24 mouse cellular contexts compared by ENCODE assay signal in the genomic region with DNA sequence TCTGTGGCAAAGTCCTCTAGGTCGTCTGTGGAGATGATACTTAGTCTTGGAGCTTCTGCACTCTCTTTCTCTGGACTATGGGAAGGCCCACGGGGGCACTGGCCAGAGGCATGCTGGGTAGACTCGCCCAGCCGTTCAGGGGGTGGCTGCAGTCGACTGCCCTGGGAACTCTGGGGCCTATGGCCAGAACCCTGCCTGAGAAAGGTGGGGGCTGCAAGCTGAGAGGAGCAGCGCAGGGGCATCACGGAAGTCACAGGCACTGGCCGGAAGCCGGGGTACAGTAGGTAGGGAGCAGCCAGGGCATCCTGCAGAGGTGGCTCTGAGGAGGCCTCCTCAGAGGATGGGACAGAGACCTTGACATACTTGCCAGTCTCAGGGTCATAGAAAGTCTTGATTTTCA. TPM values are rescaled to one million over a fixed set of nuclear protein-coding genes. Genes with fewer than 3 reads are reported as not detected.
"Had no signal": no experiment of that assay in that cellular context is flagged by ENCODE, and none has a peak within 500 bp of the region (broad histone marks: within the 10 kb centered on the region; RNA-seq: fewer than 3 reads in every experiment).

No protein-coding gene starts in this region.

- H3K9ac ChIP-seq: heart, embryonic 12.5 days; hindbrain, embryonic 13.5 days; hindbrain, embryonic 15.5 days; limb, embryonic 12.5 days; liver, embryonic 13.5 days; liver, embryonic 15.5 days; liver, postnatal 0 days had no signal

- H3K4me1 ChIP-seq: heart, embryonic 12.5 days; hindbrain, embryonic 13.5 days; hindbrain, embryonic 15.5 days; limb, embryonic 12.5 days; liver, embryonic 13.5 days; liver, embryonic 15.5 days had no signal

- ATAC-seq: hindbrain, postnatal 0 days; intestine, embryonic 16.5 days; liver, postnatal 0 days had no signal

- H3K9me3 ChIP-seq: heart, embryonic 10.5 days; heart, embryonic 12.5 days; hindbrain, embryonic 13.5 days; hindbrain, embryonic 15.5 days; limb, embryonic 10.5 days; limb, embryonic 12.5 days; liver, embryonic 13.5 days; liver, embryonic 15.5 days had no signal

- H3K4me2 ChIP-seq: heart, embryonic 12.5 days; hindbrain, embryonic 13.5 days; hindbrain, embryonic 15.5 days; limb, embryonic 12.5 days; liver, embryonic 11.5 days; liver, embryonic 13.5 days; liver, embryonic 15.5 days had no signal

- H3K27ac ChIP-seq: hindbrain, embryonic 13.5 days; hindbrain, embryonic 15.5 days; hindbrain, postnatal 0 days; layer of hippocampus, adult 2 months; left cerebral cortex, adult 2 months; limb, embryonic 10.5 days; limb, embryonic 12.5 days; liver, embryonic 13.5 days; liver, embryonic 15.5 days had no signal

- H3K4me3 ChIP-seq: heart, embryonic 10.5 days; heart, embryonic 12.5 days; hindbrain, embryonic 13.5 days; hindbrain, embryonic 15.5 days; layer of hippocampus, adult 2 months; left cerebral cortex, adult 2 months; limb, embryonic 10.5 days; limb, embryonic 12.5 days; liver, embryonic 13.5 days; liver, embryonic 15.5 days had no signal

- DNase-seq: gastrocnemius, postnatal 14 days; gastrocnemius, postnatal 36 days; heart, adult 18-20 months; heart, postnatal 10 days; kidney, adult 18-20 months; kidney, adult 8-10 months; kidney, postnatal 25 days; kidney, postnatal 4 days; liver; liver, embryonic 13.5 days; liver, postnatal 0 days had no signal

- H3K27me3 ChIP-seq: hindbrain, embryonic 15.5 days had no signal

- H3K36me3 ChIP-seq: hindbrain, embryonic 13.5 days; hindbrain, embryonic 15.5 days; limb, embryonic 10.5 days; limb, embryonic 12.5 days; liver, embryonic 13.5 days; liver, embryonic 15.5 days had no signal

RNA-seq across cellular contexts. Expression of a gene that starts 25.3 kb away (rescaled TPM):
- total RNA-seq: hematopoietic stem cell, adult 5-6 weeks had no signal
- polyA plus RNA-seq: liver, embryonic 11.5 days had no signal
